Comparison of ENCODE assay signal across 15 mouse cellular contexts in the genomic region with DNA sequence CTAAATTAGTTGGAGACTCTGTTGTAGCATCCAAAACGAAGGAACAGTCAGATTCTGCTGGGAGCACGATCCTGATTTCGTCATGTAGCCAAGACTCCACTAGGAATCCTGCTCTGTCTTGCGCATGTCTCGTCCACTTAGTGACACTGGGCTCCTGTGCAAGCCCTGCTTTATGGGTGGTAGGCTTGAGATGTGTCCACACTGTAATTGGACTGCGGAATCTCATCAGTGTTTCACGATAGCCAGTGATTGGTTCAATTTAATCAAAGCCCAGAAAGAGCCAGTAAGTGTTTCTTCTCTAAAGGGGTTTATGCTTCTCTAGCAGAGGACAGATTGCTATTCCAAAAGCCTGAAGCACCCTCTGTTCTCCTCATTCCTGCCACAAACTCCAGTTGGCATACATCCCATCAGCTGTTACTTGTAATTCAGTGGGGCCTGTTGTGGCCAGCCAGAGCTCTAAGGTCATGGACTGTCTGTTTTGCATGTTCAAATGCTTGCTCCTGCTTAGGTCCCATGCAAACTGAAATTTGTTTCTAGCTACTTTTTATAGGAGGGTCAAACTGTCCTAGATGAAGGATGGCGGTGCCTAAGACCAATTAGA. TPM values are rescaled to one million over a fixed set of nuclear protein-coding genes. Genes with fewer than 3 reads are reported as not detected.
DNase-seq lines count a peak whose midpoint lies in the region; ATAC-seq and TF ChIP-seq lines count a peak whose summit lies in the region.
"Had no signal": no experiment of that assay in that cellular context is flagged by ENCODE, and none has a peak within 500 bp of the region (broad histone marks: within the 10 kb centered on the region; RNA-seq: fewer than 3 reads in every experiment).

No protein-coding gene starts in this region.

- H3K4me3 ChIP-seq in forebrain, postnatal 0 days (ENCODE audit: low read depth, low read length), result no peak overlapping the region
- H3K4me3 ChIP-seq in forebrain, embryonic 15.5 days, result no peak overlapping the region
- H3K4me3 ChIP-seq: heart, embryonic 13.5 days; midbrain, embryonic 12.5 days had no signal

- no peak for TF ChIP-seq CTCF in forebrain, postnatal 0 days (IDR thresholded peaks at IDR 0.05; ENCODE audit: low read depth)

- peak; percentile 22 for DNase-seq in forebrain, postnatal 0 days
- peak; percentile 11 for DNase-seq in lung, postnatal 10 days
- no peak for DNase-seq in lung, postnatal 14 days
- peak; percentile 59 for DNase-seq in brain, adult 2 months (ENCODE audit: low read depth, low spot score)
- peak; percentile 40 to 43 for DNase-seq in cerebellum, postnatal 36 days
- no peak for DNase-seq in spleen, postnatal 36 days (ENCODE audit: low spot score in 2 of 2)
- DNase-seq: adrenal gland, adult 8-10 months; kidney, adult 9 months; lung, postnatal 36 days had no signal

- no peak overlapping the region for H3K4me2 ChIP-seq in forebrain, postnatal 0 days (ENCODE audit: low read depth)
- H3K4me2 ChIP-seq in forebrain, embryonic 15.5 days (replicated peaks), result no peak overlapping the region
- H3K4me2 ChIP-seq: heart, embryonic 13.5 days; midbrain, embryonic 12.5 days had no signal

- ATAC-seq in forebrain, postnatal 0 days, result peak; percentile 80
- no peak for ATAC-seq in forebrain, embryonic 15.5 days (replicated peaks)
- ATAC-seq in erythroblast, adult 5-6 weeks (replicated peaks; ENCODE audit: low FRiP score, poor library complexity, severe bottlenecking), result no peak
- ATAC-seq: inflammation-experienced regulatory T-cells, adult 6 months had no signal

- H3K9me3 ChIP-seq in forebrain, postnatal 0 days (ENCODE audit: low read length), result no peaks in the 10 kb centered on the region
- no peaks in the 10 kb centered on the region for H3K9me3 ChIP-seq in forebrain, embryonic 15.5 days
- H3K9me3 ChIP-seq: G1E; heart, embryonic 13.5 days; midbrain, embryonic 12.5 days had no signal

- H3K4me1 ChIP-seq in forebrain, postnatal 0 days (ENCODE audit: insufficient read depth), result no peaks in the 10 kb centered on the region
- no peaks in the 10 kb centered on the region for H3K4me1 ChIP-seq in forebrain, embryonic 15.5 days
- H3K4me1 ChIP-seq: heart, embryonic 13.5 days; midbrain, embryonic 12.5 days had no signal

- no peak overlapping the region for H3K9ac ChIP-seq in forebrain, postnatal 0 days
- no peak overlapping the region for H3K9ac ChIP-seq in forebrain, embryonic 15.5 days (replicated peaks)
- H3K9ac ChIP-seq: heart, embryonic 13.5 days; midbrain, embryonic 12.5 days had no signal

- no peaks in the 10 kb centered on the region for H3K36me3 ChIP-seq in forebrain, postnatal 0 days (ENCODE audit: insufficient read depth)
- H3K36me3 ChIP-seq in forebrain, embryonic 15.5 days, result no peaks in the 10 kb centered on the region
- H3K36me3 ChIP-seq: G1E; heart, embryonic 13.5 days; midbrain, embryonic 12.5 days had no signal

- 70% methylated on average over 8 of the region's 8 CpGs for WGBS in forebrain, postnatal 0 days
- 73% methylated on average over 8 of the region's 8 CpGs for WGBS in forebrain, embryonic 15.5 days

- peaks cover 7% of the 10 kb centered on the region; the same call in 1 of the 2 replicates for H3K27me3 ChIP-seq in forebrain, postnatal 0 days (ENCODE audit: insufficient read depth, low read length)
- peaks cover 4% of the 10 kb centered on the region for H3K27me3 ChIP-seq in forebrain, embryonic 15.5 days

- H3K27ac ChIP-seq in forebrain, postnatal 0 days (ENCODE audit: low read depth, low read length), result no peak overlapping the region
- no peak overlapping the region for H3K27ac ChIP-seq in forebrain, embryonic 15.5 days (replicated peaks)
- H3K27ac ChIP-seq: heart, embryonic 13.5 days; midbrain, embryonic 12.5 days had no signal

RNA-seq across cellular contexts. Expression of a gene that starts 13.2 kb away (rescaled TPM):
- 123 and 156 TPM in 2 replicates for total RNA-seq in forebrain, postnatal 0 days (2014; rRNA removed)
- 44.3 and 57.1 TPM in 2 replicates for polyA plus RNA-seq in forebrain, postnatal 0 days (2015; fragmentation: Nextera tagmentation; extraction: Ambion mirVana)
- polyA plus RNA-seq in forebrain, embryonic 15.5 days (2015; fragmentation: Nextera tagmentation; extraction: Ambion mirVana), result 160 and 167 TPM in 2 replicates
- total RNA-seq in erythroblast, adult 5-6 weeks (2015; ENCODE audit: low replicate concordance), result 10.2 and 10.4 TPM in 2 replicates
- 6.8 and 8.9 TPM in 2 replicates for total RNA-seq in erythroblast, adult 5-6 weeks (2017; ENCODE audit: low replicate concordance)

RNA-seq across cellular contexts. Expression of a gene that starts 41.9 kb away (rescaled TPM):
- total RNA-seq in forebrain, postnatal 0 days (2014; rRNA removed), result 51.8 and 54.2 TPM in 2 replicates
- polyA plus RNA-seq in forebrain, postnatal 0 days (2015; fragmentation: Nextera tagmentation; extraction: Ambion mirVana), result 18.9 and 22.0 TPM in 2 replicates
- 30.7 and 34.0 TPM in 2 replicates for polyA plus RNA-seq in forebrain, embryonic 15.5 days (2015; fragmentation: Nextera tagmentation; extraction: Ambion mirVana)
- total RNA-seq in erythroblast, adult 5-6 weeks (2015; ENCODE audit: low replicate concordance), result 8.6 and 12.5 TPM in 2 replicates
- 15.6 and 17.6 TPM in 2 replicates for total RNA-seq in erythroblast, adult 5-6 weeks (2017; ENCODE audit: low replicate concordance)

RNA-seq across cellular contexts. Expression of a gene that starts 46.7 kb away (rescaled TPM):
- total RNA-seq in forebrain, postnatal 0 days (2014; rRNA removed), result 35.5 and 38.4 TPM in 2 replicates
- 25.9 and 38.9 TPM in 2 replicates for polyA plus RNA-seq in forebrain, postnatal 0 days (2015; fragmentation: Nextera tagmentation; extraction: Ambion mirVana)
- polyA plus RNA-seq in forebrain, embryonic 15.5 days (2015; fragmentation: Nextera tagmentation; extraction: Ambion mirVana), result 46.7 and 47.4 TPM in 2 replicates
- total RNA-seq in erythroblast, adult 5-6 weeks (2015; ENCODE audit: low replicate concordance), result 1.7 and 4.2 TPM in 2 replicates
- 0.09 and 0.70 TPM in 2 replicates for total RNA-seq in erythroblast, adult 5-6 weeks (2017; ENCODE audit: low replicate concordance)

Comparison
In these comparisons a context has a peak if more than half of its experiments do, and no peak if none do; other contexts are left out.
1. DNase-seq: peak in forebrain, postnatal 0 days (single experiment), lung, postnatal 10 days (single experiment), brain, adult 2 months (single experiment) and cerebellum, postnatal 36 days (2 of 2); none in lung, postnatal 14 days (single experiment) and spleen, postnatal 36 days (0 of 2).
2. RNA of a gene that starts 13.2 kb away (total RNA-seq): 123 to 156 TPM in forebrain, postnatal 0 days; 6.8 to 10.4 TPM in erythroblast, adult 5-6 weeks; every median in the first group is over 10 times any median in the second.